Mouse (Mus musculus) lung, postnatal 36 days (tissue): ENCODE data around the gene Cope.

Source experiments
- DNase-seq: peaks from one replicate; pipeline ENCODE4 v3.0.0; 2022; ENCODE audit warnings: mixed read lengths

Gene Cope

GRCm38 (mm10) chr8:70313399-70313798 lies 11.1 kb downstream of the Cope start:
- no peak for DNase-seq

GRCm38 (mm10) chr8:70315624-70316510 lies 13.5 kb downstream of the Cope start, which contains the start of gene Cers1:
Gene Cers1 (plus strand): TSS chr8:70315775.
- peak; percentile 67 for DNase-seq

- DNase-seq = no peak
These were observed 14.5 kb downstream of the Cope start for GRCm38 (mm10) chr8:70316511-70317504.

- no peak for DNase-seq
These were observed 15.6 kb downstream of the Cope start for GRCm38 (mm10) chr8:70317872-70318271.

GRCm38 (mm10) chr8:70323716-70324115 lies 21.4 kb downstream of the Cope start:
- no peak for DNase-seq

GRCm38 (mm10) chr8:70327512-70327911 lies 25.2 kb downstream of the Cope start:
- no peak for DNase-seq

GRCm38 (mm10) chr8:70329124-70329834 lies 27.0 kb downstream of the Cope start, which contains the start of gene Gdf1:
Gene Gdf1 (plus strand): TSS chr8:70329817.
- no peak for DNase-seq

GRCm38 (mm10) chr8:70329835-70330740 lies 27.8 kb downstream of the Cope start:
- no peak for DNase-seq

GRCm38 (mm10) chr8:70330741-70331364 lies 28.5 kb downstream of the Cope start:
- no peak for DNase-seq

- no peak for DNase-seq
These were observed 29.2 kb downstream of the Cope start for GRCm38 (mm10) chr8:70331526-70331925.

GRCm38 (mm10) chr8:70332070-70332877 lies 30.0 kb downstream of the Cope start:
- peak; percentile 56 for DNase-seq

- no peak for DNase-seq
These were observed 30.5 kb downstream of the Cope start for GRCm38 (mm10) chr8:70332878-70333202.

- DNase-seq = no peak
These were observed 36.6 kb downstream of the Cope start for GRCm38 (mm10) chr8:70338931-70339330.

- no peak for DNase-seq
These were observed 38.3 kb downstream of the Cope start for GRCm38 (mm10) chr8:70340659-70341058.

GRCm38 (mm10) chr8:70342007-70342406 lies 39.7 kb downstream of the Cope start:
- DNase-seq = no peak

- DNase-seq = no peak
These were observed 40.8 kb downstream of the Cope start for GRCm38 (mm10) chr8:70343076-70343475.

- DNase-seq = peak; percentile 43
These were observed 41.4 kb downstream of the Cope start for GRCm38 (mm10) chr8:70343696-70344095.

- no peak for DNase-seq
These were observed 42.0 kb downstream of the Cope start for GRCm38 (mm10) chr8:70344279-70344678.

- no peak for DNase-seq
These were observed 45.1 kb downstream of the Cope start for GRCm38 (mm10) chr8:70347443-70347842.

- DNase-seq = no peak
These were observed 45.6 kb downstream of the Cope start for GRCm38 (mm10) chr8:70347860-70348420.
